In the genomic region with DNA sequence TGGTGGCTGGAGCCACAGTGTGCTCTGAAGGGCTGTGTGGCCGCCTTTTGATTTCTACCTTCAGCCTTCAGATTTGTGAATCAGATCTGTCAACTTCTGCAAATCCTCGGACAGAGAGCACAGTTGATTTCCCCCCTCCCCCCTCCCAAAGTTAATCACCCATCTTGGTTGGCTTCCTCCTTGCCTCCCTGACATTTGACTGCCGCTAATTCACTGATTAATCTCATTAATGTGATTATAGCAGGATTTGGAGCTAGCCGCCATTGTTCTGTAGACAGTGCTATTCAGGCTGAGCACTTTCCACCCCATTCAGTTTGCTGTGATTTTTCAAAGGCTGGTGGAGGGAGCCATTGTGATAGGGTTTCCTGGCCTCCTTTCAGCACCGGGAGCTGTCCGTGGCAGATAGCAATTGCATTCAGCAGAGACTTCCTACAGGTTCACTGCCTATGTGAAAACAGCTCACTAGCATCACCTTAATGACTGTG, we compare ENCODE assay signal across 10 mouse cellular contexts. TPM values are rescaled to one million over a fixed set of nuclear protein-coding genes. Genes with fewer than 3 reads are reported as not detected.
A peak's percentile ranks its signal among the peaks of the same experiment; 100 is the strongest.
DNase-seq lines count a peak whose midpoint lies in the region; ATAC-seq lines count a peak whose summit lies in the region.
"Had no signal": no experiment of that assay in that cellular context is flagged by ENCODE, and none has a peak within 500 bp of the region (broad histone marks: within the 10 kb centered on the region; RNA-seq: fewer than 3 reads in every experiment).

No protein-coding gene starts in this region.

- DNase-seq in heart, adult 11 months = peak; percentile 23
- DNase-seq in 416B (ENCODE audit: low read depth) = peak; percentile 28
- peak; percentile 71 to 73 for DNase-seq in cerebellum, postnatal 10 days
- peak; percentile 82 for DNase-seq in hindbrain, embryonic 11.5 days (ENCODE audit: low spot score)
- DNase-seq in layer of hippocampus, adult 9-10 months (ENCODE audit: low spot score) = no peak

- no peak overlapping the region for H3K9ac ChIP-seq in heart, embryonic 12.5 days
- peak overlapping the region; percentile 42 for H3K9ac ChIP-seq in hindbrain, embryonic 11.5 days (ENCODE audit: low read depth, low read length)
- H3K9ac ChIP-seq in neural tube, embryonic 12.5 days = peak overlapping the region; percentile 53
- H3K9ac ChIP-seq: limb, embryonic 12.5 days had no signal

- no peaks in the 10 kb centered on the region for H3K36me3 ChIP-seq in heart, embryonic 12.5 days
- no peaks in the 10 kb centered on the region for H3K36me3 ChIP-seq in hindbrain, embryonic 11.5 days (ENCODE audit: control insufficient read depth, insufficient read depth, low read length)
- H3K36me3 ChIP-seq in neural tube, embryonic 12.5 days = no peaks in the 10 kb centered on the region
- H3K36me3 ChIP-seq: limb, embryonic 12.5 days had no signal

- no peak overlapping the region for H3K4me3 ChIP-seq in heart, embryonic 12.5 days
- peak overlapping the region; percentile 31 for H3K4me3 ChIP-seq in hindbrain, embryonic 11.5 days (ENCODE audit: low read depth, low read length)
- H3K4me3 ChIP-seq in neural tube, embryonic 12.5 days = peak overlapping the region; percentile 29
- H3K4me3 ChIP-seq: erythroblast, embryonic 14.5 days; limb, embryonic 12.5 days had no signal

- ATAC-seq in heart, embryonic 12.5 days (ENCODE audit: insufficient number of reproducible peaks, low FRiP score) = no peak
- ATAC-seq in hindbrain, embryonic 11.5 days (ENCODE audit: low FRiP score) = peak; percentile 28; the same call in 1 of the 2 replicates
- no peak for ATAC-seq in neural tube, embryonic 12.5 days (ENCODE audit: low FRiP score, low read depth)
- ATAC-seq in megakaryocyte, adult 5-6 weeks (ENCODE audit: poor library complexity, severe bottlenecking) = no peak

- peaks cover 63% of the 10 kb centered on the region for H3K27me3 ChIP-seq in heart, embryonic 12.5 days (replicated peaks)
- H3K27me3 ChIP-seq in hindbrain, embryonic 11.5 days (ENCODE audit: control insufficient read depth, insufficient read depth, low read length) = peaks cover 4% of the 10 kb centered on the region; the same call in 1 of the 2 replicates
- H3K27me3 ChIP-seq in neural tube, embryonic 12.5 days (replicated peaks) = no peaks in the 10 kb centered on the region

- 11% methylated on average over 6 of the region's 6 CpGs for WGBS in heart, embryonic 12.5 days
- 3% methylated on average over 6 of the region's 6 CpGs for WGBS in hindbrain, embryonic 11.5 days
- WGBS in neural tube, embryonic 12.5 days = 7% methylated on average over 6 of the region's 6 CpGs

- no peak overlapping the region for H3K27ac ChIP-seq in heart, embryonic 12.5 days (ENCODE audit: poor library complexity, severe bottlenecking)
- peak overlapping the region; percentile 86 for H3K27ac ChIP-seq in hindbrain, embryonic 11.5 days (ENCODE audit: low read depth, low read length)
- H3K27ac ChIP-seq in neural tube, embryonic 12.5 days = peak overlapping the region; percentile 60
- H3K27ac ChIP-seq: limb, embryonic 12.5 days had no signal

- peaks cover 13% of the 10 kb centered on the region for H3K4me1 ChIP-seq in heart, embryonic 12.5 days (replicated peaks)
- no peaks in the 10 kb centered on the region; the same call in 1 of the 2 replicates for H3K4me1 ChIP-seq in hindbrain, embryonic 11.5 days (replicated peaks; ENCODE audit: control insufficient read depth, insufficient read depth, low read length)
- H3K4me1 ChIP-seq in neural tube, embryonic 12.5 days = peaks cover 28% of the 10 kb centered on the region; the same call in 1 of the 2 replicates

- no peak overlapping the region for H3K4me2 ChIP-seq in heart, embryonic 12.5 days
- peak overlapping the region; percentile 32 for H3K4me2 ChIP-seq in hindbrain, embryonic 11.5 days (replicated peaks; ENCODE audit: low read depth, low read length)
- peak overlapping the region; percentile 41 for H3K4me2 ChIP-seq in neural tube, embryonic 12.5 days (replicated peaks)
- H3K4me2 ChIP-seq: limb, embryonic 12.5 days had no signal

- H3K9me3 ChIP-seq in heart, embryonic 12.5 days (replicated peaks) = no peaks in the 10 kb centered on the region
- no peaks in the 10 kb centered on the region for H3K9me3 ChIP-seq in hindbrain, embryonic 11.5 days (ENCODE audit: control insufficient read depth, low read length)
- H3K9me3 ChIP-seq in neural tube, embryonic 12.5 days = no peaks in the 10 kb centered on the region
- H3K9me3 ChIP-seq: limb, embryonic 12.5 days had no signal

RNA-seq across cellular contexts. Expression of a gene that starts 2.1 kb away (rescaled TPM):
- 0.03 and 0.09 TPM in 2 replicates for polyA plus RNA-seq in heart, embryonic 12.5 days (2016; fragmentation: Nextera tagmentation; extraction: Ambion mirVana)
- polyA plus RNA-seq in hindbrain, embryonic 11.5 days (2014; fragmentation: Nextera tagmentation; extraction: Ambion mirVana) = 26.7 and 30.9 TPM in 2 replicates
- polyA plus RNA-seq in neural tube, embryonic 12.5 days (2016; fragmentation: Nextera tagmentation; extraction: Ambion mirVana) = 66.5 and 72.6 TPM in 2 replicates
- total RNA-seq in megakaryocyte, adult 5-6 weeks (2015) = not detected in 2 replicates
- not detected in 2 replicates for total RNA-seq in megakaryocyte, adult 5-6 weeks (2017)
- polyA plus RNA-seq: erythroblast, embryonic 14.5 days had no signal

Comparison
In these comparisons a context has a peak if more than half of its experiments do, and no peak if none do; other contexts are left out.
1. RNA of a gene that starts 2.1 kb away (polyA plus RNA-seq): 66.5 to 72.6 TPM in neural tube, embryonic 12.5 days and 26.7 to 30.9 TPM in hindbrain, embryonic 11.5 days; 0.03 to 0.09 TPM in heart, embryonic 12.5 days; every median in the first group is over 10 times any median in the second.